Mouse (Mus musculus): Measurements from ENCODE around the gene A1cf. TPM values are rescaled to one million over a fixed set of nuclear protein-coding genes. Genes with fewer than 3 reads are reported as not detected.

A1cf gene
- polyA plus RNA-seq, 1 experiment from 2014 or later, result not detected

- no peaks in the 10 kb centered on the region for H3K36me3 ChIP-seq (ENCODE audit: control insufficient read depth, insufficient read depth, low read length)
Observed at GRCm38 (mm10) chr19:31971998-31972397, 103.4 kb downstream of the A1cf start.

GRCm38 (mm10) chr19:31975882-31976281 is 107.3 kb downstream of the A1cf start:
- Histone ChIP-seq H3K4me3 (ENCODE audit: control insufficient read depth in 1 of 2, insufficient read depth in 1 of 2, low read depth in 1 of 2, low read length in 2 of 2) (no peak overlapping the region), H3K27ac (replicated peaks in 1 of 2; ENCODE audit: control insufficient read depth in 1 of 2, insufficient read depth in 1 of 2, low read depth in 2 of 2, low read length in 2 of 2) (no peak overlapping the region), H3K36me3 (ENCODE audit: control insufficient read depth, insufficient read depth, low read length) (no peaks in the 10 kb centered on the region), H3K27me3 (ENCODE audit: control insufficient read depth, insufficient read depth, low read length) (no peaks in the 10 kb centered on the region), H3K9ac (ENCODE audit: low read length) (no peak overlapping the region), H3K4me2 (ENCODE audit: low read length) (no peak overlapping the region), H3K9me3 (ENCODE audit: control insufficient read depth, low read length) (no peaks in the 10 kb centered on the region), H3K4me1 (ENCODE audit: control insufficient read depth in 2 of 2, insufficient read depth in 2 of 2, low read length in 2 of 2) (peaks cover 0 to 3% of the 10 kb centered on the region in 2 experiments; a peak in 2 of 4 replicates)
- ATAC-seq (ENCODE audit: insufficient number of reproducible peaks, insufficient read depth, low FRiP score, low read depth), result no peak
- 59% methylated on average over 2 of the region's 2 CpGs for WGBS

More at GRCm38 (mm10) chr19:31971998-31972397, 103.4 kb downstream of the A1cf start:
- Histone ChIP-seq H3K4me1 (ENCODE audit: control insufficient read depth in 2 of 2, insufficient read depth in 2 of 2, low read length in 2 of 2) (peaks cover 0 to 5% of the 10 kb centered on the region in 2 experiments; a peak in 2 of 4 replicates), H3K9ac (ENCODE audit: low read length) (no peak overlapping the region), H3K4me3 (ENCODE audit: control insufficient read depth in 1 of 2, insufficient read depth in 1 of 2, low read depth in 1 of 2, low read length in 2 of 2) (no peak overlapping the region), H3K9me3 (ENCODE audit: control insufficient read depth, low read length) (no peaks in the 10 kb centered on the region), H3K4me2 (ENCODE audit: low read length) (no peak overlapping the region), H3K27ac (replicated peaks in 1 of 2; ENCODE audit: control insufficient read depth in 1 of 2, insufficient read depth in 1 of 2, low read depth in 2 of 2, low read length in 2 of 2) (no peak overlapping the region), H3K27me3 (ENCODE audit: control insufficient read depth, insufficient read depth, low read length) (no peaks in the 10 kb centered on the region)
- WGBS, result 10% methylated on average over 6 of the region's 6 CpGs
- no peak for ATAC-seq (ENCODE audit: insufficient number of reproducible peaks, insufficient read depth, low FRiP score, low read depth)

- H3K27me3 ChIP-seq (ENCODE audit: control insufficient read depth, insufficient read depth, low read length), result no peaks in the 10 kb centered on the region
- H3K9ac ChIP-seq (ENCODE audit: low read length), result no peak overlapping the region
- H3K36me3 ChIP-seq (ENCODE audit: control insufficient read depth, insufficient read depth, low read length), result no peaks in the 10 kb centered on the region; the same call in 1 of the 2 replicates
- H3K4me1 ChIP-seq (ENCODE audit: control insufficient read depth in 2 of 2, insufficient read depth in 2 of 2, low read length in 2 of 2), result 0 out of 4 replicates have a peak, but pooled peaks cover 0 to 2% of the 10 kb centered on the region in 2 experiments
- no peak overlapping the region for H3K27ac ChIP-seq (replicated peaks in 1 of 2; ENCODE audit: control insufficient read depth in 1 of 2, insufficient read depth in 1 of 2, low read depth in 2 of 2, low read length in 2 of 2)
- ATAC-seq (ENCODE audit: insufficient number of reproducible peaks, insufficient read depth, low FRiP score, low read depth), result no peak
- H3K9me3 ChIP-seq (ENCODE audit: control insufficient read depth, low read length), result no peaks in the 10 kb centered on the region
- WGBS, result 90% methylated on average over 6 of the region's 6 CpGs
- no peak overlapping the region for H3K4me3 ChIP-seq (ENCODE audit: control insufficient read depth in 1 of 2, insufficient read depth in 1 of 2, low read depth in 1 of 2, low read length in 2 of 2)
- no peak overlapping the region for H3K4me2 ChIP-seq (ENCODE audit: low read length)
Observed at GRCm38 (mm10) chr19:31991057-31991456, 122.5 kb downstream of the A1cf start.

- Histone ChIP-seq H3K4me2 (ENCODE audit: low read length) (no peak overlapping the region), H3K4me3 (ENCODE audit: control insufficient read depth in 1 of 2, insufficient read depth in 1 of 2, low read depth in 1 of 2, low read length in 2 of 2) (no peak overlapping the region), H3K4me1 (ENCODE audit: control insufficient read depth in 2 of 2, insufficient read depth in 2 of 2, low read length in 2 of 2) (0 out of 4 replicates have a peak, but pooled peaks cover 0 to 12% of the 10 kb centered on the region in 2 experiments), H3K36me3 (ENCODE audit: control insufficient read depth, insufficient read depth, low read length) (no peaks in the 10 kb centered on the region), H3K9me3 (ENCODE audit: control insufficient read depth, low read length) (no peaks in the 10 kb centered on the region), H3K9ac (ENCODE audit: low read length) (no peak overlapping the region), H3K27ac (replicated peaks in 1 of 2; ENCODE audit: control insufficient read depth in 1 of 2, insufficient read depth in 1 of 2, low read depth in 2 of 2, low read length in 2 of 2) (0 out of 4 replicates have a peak overlapping the region, but pooled peaks of 1 of the 2 experiments have one; percentile 9), H3K27me3 (ENCODE audit: control insufficient read depth, insufficient read depth, low read length) (no peaks in the 10 kb centered on the region)
- WGBS, result 62% methylated on average over 3 of the region's 3 CpGs
- no peak for ATAC-seq (ENCODE audit: insufficient number of reproducible peaks, insufficient read depth, low FRiP score, low read depth)
Observed at GRCm38 (mm10) chr19:31996916-31997315, 128.4 kb downstream of the A1cf start.

Other genes with a start within 250 kb of the A1cf start
- gene Prkg1, start 103.7 kb upstream of the A1cf start, polyA plus RNA-seq (2014; fragmentation: Nextera tagmentation; extraction: Ambion mirVana), result 8.0 and 9.6 TPM in 2 replicates
- gene Asah2, start 239.4 kb downstream of the A1cf start, polyA plus RNA-seq (2014; fragmentation: Nextera tagmentation; extraction: Ambion mirVana), result 3.3 and 3.5 TPM in 2 replicates

Measured in heart, embryonic 14.5 days (tissue).